Mouse (Mus musculus) CD4-positive, CD25-positive, alpha-beta regulatory T cell, adult 4 months (primary cell): Measurements from ENCODE around the gene Dock3. TPM values are rescaled to one million over a fixed set of nuclear protein-coding genes. Genes with fewer than 3 reads are reported as not detected.
"Not testable (repeated sequence)": the region's sequence is repeated elsewhere in the genome, so short reads cannot be mapped to it uniquely, and the experiment has no call there.

Source experiments
- ATAC-seq: one replicate; pipeline ENCODE4 v1.8.0; 2017
- polyA plus RNA-seq, 2 experiments: library from polyadenylated mRNA; unstranded; fragments of 100-300 nt; shearing (Covaris generic); gene quantifications; one replicate each; pipeline ENCODE4 v1.2.1; 2017

Gene Dock3
- polyA plus RNA-seq, 2 experiments from 2014 or later: 0.05 TPM; not detected in 1

DNA sequence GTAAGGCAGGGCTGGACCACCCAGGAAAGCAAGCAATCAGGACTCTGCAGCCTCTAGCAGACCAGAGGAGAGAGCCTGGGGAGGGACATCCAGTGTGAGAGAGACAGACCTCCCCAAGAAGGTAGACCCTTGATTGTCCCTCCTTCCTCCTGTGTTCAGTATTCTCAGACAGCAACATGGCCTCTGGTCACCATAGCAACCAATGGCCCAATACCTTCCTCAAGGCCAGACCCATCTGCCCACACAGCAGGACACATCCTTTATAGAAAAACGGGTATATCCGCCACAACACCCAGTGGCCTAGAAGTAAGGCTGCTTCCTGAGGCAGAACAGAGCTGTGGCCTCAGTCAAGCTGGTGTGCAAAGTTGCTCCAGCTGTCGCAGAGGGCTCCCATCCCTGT lies 23.9 kb upstream of the Dock3 start:
- no peak for ATAC-seq

DNA sequence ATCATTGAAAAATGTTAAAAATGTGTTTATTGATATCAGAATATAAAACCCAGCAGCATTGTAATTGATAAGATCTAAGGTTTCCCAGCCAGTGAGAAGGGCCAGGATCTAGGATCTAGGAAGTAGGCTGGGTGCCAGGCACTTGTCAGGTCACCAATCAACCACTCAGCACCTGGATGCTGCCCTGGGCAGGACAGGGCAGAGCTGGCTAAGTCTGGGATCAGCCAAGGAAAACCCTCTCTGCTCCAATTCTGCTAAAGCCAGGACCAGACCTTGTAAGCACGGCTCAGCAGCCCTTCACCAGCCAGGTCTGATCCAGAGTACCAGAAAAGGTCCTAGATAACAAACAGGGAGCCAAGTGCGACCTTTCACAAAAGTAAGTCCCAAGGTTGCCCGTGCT lies 23.2 kb upstream of the Dock3 start:
- ATAC-seq: no peak

- no peak for ATAC-seq
Observed at GRCm38 (mm10) chr9:107254476-107254875, 22.8 kb upstream of the Dock3 start.

DNA sequence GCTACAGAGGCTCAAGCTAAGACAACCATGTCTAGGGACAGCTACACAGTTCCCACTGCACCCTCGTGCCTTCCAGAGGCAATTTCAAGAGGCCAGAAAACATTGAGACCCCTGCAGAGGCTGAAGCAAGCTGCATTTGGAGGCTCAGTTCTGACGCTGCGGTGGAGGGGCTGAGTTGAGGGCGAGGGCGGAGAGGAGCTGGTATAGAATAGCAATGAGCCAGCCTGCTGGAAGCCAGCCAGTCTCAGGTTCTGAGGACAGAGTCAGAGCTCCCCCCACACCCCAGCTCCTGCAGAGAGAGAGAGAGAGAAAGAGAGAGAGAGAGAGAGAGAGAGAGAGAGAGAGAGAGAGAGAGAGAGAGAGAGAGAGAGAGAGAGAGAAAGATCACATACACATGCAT lies 20.5 kb upstream of the Dock3 start:
- ATAC-seq: no peak

- no peak for ATAC-seq
Observed at GRCm38 (mm10) chr9:107250416-107251337, 19.0 kb upstream of the Dock3 start.

- no peak for ATAC-seq
Observed at GRCm38 (mm10) chr9:107249154-107249553, 17.4 kb upstream of the Dock3 start.

- ATAC-seq: peak; percentile 34
Observed at GRCm38 (mm10) chr9:107246170-107246569, 14.5 kb upstream of the Dock3 start.

- no peak for ATAC-seq
Observed at GRCm38 (mm10) chr9:107245311-107245710, 13.6 kb upstream of the Dock3 start.

- ATAC-seq: no peak
Observed at GRCm38 (mm10) chr9:107236151-107236550, 4.4 kb upstream of the Dock3 start.

- ATAC-seq: no peak
Observed at GRCm38 (mm10) chr9:107235261-107235660, 3.6 kb upstream of the Dock3 start.

GRCm38 (mm10) chr9:107232140-107232539 lies 431 bp upstream of the Dock3 start:
- no peak for ATAC-seq

DNA sequence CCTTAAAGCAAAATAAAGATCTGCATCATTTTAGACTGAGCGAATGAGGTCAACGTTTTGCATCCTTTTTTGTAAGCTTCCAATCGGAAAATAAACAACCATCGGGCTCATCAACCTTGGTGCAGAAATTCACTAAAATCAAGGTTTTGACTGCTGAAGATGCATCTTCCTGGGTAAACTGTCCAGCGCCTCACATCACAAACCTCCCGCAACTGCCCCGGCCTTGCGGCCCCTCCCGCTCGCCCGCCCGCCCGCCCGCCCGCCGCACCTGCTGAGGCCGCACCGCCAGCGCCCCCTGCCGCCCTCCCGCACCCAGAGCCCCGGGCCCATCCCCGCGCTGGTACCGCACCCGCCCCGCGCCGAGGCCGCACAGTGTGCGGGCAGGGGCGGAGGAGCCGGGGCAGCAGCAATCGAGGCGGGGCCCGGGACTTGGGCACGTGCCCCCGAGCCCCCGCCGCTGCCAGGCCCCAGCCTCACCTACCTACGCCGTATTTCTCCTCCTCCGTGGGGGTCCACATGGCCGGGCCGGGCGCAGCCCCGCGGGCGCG lies 644 bp downstream of the Dock3 start:
- ATAC-seq: no peak

DNA sequence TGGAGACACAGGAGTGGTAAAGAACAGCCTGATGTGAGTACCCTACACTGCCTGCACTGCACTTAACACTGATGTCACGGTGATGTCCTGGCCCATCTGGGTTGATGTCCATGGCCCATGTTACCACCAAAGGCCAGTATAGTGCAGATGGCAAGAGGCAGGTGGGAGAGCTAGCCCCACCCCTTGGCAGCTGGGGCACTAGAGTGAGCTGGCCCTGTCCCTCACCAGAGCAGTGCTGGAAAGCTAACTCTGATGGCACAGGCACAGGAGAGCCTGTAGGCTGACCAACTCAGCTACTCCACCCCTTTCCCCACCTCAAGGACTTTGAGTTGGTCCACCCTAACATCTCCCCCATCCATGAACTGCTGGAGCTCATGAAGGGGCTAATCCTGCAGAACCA lies 7.1 kb downstream of the Dock3 start:
- ATAC-seq: no peak

DNA sequence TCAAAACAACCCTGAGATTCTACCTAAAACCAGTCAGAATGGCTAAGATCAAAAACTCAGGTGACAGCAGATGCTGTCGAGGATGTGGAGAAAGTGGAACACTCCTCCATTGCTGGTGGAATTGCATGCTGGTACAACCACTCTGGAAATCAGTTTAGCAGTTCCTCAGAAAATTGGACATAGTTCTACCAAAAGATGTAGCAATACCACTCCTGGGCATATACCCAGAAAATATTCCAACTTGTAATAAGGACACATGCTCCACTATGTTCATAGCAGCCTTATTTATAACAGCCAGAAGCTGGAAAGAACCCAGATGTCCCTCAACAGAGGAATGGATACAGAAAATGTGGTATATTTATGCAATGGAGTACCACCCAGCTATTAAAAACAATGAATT lies 56.9 kb downstream of the Dock3 start:
- not testable (repeated sequence) for ATAC-seq

- no peak for ATAC-seq
Observed at GRCm38 (mm10) chr9:107165792-107166191, 65.9 kb downstream of the Dock3 start.

DNA sequence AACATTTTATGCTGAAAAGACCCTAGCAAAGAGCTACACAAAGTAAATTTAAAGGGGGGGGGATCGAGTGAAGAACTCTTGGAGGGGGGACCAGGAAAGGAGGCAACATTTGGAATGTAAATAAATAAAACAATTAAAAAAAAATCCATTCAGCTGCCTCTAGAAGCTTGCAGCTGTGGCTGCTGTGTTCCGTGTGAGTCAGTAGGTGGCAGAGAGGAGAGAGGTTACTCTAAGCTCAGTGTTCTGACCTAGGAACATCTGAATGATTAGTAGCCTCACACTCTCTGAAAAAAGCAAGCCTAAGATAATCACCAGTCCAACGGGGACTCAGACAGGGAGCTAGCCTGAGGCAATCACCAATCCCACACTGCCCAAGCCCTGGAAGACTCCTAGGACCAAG lies 66.9 kb downstream of the Dock3 start:
- no peak for ATAC-seq

DNA sequence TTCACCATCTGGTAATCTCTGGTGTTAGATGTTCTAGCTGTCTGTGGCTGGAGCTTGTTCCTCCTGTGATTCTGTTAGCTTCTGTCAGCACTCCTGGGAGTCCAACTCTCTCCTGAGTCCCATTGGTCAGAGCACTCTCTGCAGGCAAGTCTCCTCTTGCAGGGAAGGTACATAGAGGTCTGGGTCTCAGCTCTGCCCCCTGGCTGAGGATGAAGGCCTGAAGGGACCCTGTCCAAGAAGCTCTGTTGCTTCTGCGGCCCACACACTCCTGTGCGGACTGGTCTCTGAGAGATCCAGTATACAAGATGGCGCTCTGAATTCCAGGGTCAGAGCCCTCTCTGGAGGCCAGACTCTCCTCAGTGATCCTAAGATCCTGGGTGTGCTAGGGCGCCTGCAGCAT lies 75.3 kb downstream of the Dock3 start:
- ATAC-seq: not testable (repeated sequence)

- no peak for ATAC-seq
Observed at GRCm38 (mm10) chr9:107112791-107113190, 118.9 kb downstream of the Dock3 start.

DNA sequence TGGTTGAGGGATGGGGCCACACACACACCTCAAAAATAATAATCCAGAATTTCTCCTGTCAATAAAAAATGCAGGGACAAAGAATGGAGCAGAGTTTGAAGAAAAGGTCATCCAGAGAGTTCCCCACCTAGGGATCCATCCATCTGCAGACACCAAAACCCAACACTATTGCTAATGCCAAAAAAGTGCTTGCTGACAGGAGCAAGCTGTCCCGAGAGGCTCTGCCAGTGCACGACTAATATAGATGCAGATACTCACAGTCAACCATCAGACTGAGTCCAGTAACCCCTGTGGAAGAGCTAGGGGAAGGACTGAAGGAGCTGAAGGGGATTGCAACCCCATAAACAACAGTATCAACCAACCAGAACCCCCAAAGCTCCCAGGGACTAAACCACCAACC lies 119.7 kb downstream of the Dock3 start:
- no peak for ATAC-seq

DNA sequence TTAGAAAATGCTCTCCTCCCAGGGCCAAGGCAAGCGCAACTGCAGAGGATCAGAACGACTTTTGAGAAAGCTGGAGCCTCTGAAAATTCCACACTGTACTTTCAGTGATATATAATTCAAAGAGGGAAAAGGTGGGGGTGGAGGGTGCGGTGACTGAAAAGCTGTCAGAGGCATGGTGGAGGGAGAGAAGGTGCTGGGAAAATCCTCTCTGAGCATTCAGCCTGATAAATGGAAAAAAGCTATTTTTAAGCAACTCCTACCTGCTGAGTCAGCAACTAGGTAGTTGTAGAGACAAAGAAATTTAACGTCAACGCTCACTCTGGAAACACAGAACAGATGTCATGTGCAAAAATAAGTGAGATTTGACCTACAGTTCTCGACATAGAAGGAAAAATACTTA lies 132.2 kb downstream of the Dock3 start:
- no peak for ATAC-seq

GRCm38 (mm10) chr9:107089451-107089850 lies 142.3 kb downstream of the Dock3 start:
- ATAC-seq: not testable (repeated sequence)

- ATAC-seq: no peak
Observed at GRCm38 (mm10) chr9:107087531-107087930, 144.2 kb downstream of the Dock3 start.

- ATAC-seq: no peak
Observed at GRCm38 (mm10) chr9:107037947-107038346, 193.8 kb downstream of the Dock3 start.

GRCm38 (mm10) chr9:107027586-107027985 lies 204.1 kb downstream of the Dock3 start:
- no peak for ATAC-seq
